Mouse (Mus musculus) frontal cortex, adult 2 months (tissue): Measurements from ENCODE around the gene Ifna7. TPM values are rescaled to one million over a fixed set of nuclear protein-coding genes. Genes with fewer than 3 reads are reported as not detected.

Experiments used
- DNase-seq, 2 experiments: peaks; one replicate each; pipeline ENCODE4 v3.0.0; 2022; ENCODE audit warnings: low spot score in 1 of 2; ENCODE audit errors: extremely low spot score in 1 of 2
- polyA plus RNA-seq: library from polyadenylated mRNA; depleted of rRNA; stranded (reverse); fragments of >200 nt; gene quantifications from 2 replicates; pipeline ENCODE4 v1.2.3, GENCODE M21; 2012; rRNA removed

The Ifna7 gene
- polyA plus RNA-seq, 1 experiment = not detected

GRCm38 (mm10) chr4:88838828-88839227 lies 22.8 kb downstream of the Ifna7 start:
- peak in 1 of 2 experiments; percentile 15 for DNase-seq

- DNase-seq = no peak
Observed at GRCm38 (mm10) chr4:88840058-88840457, 24.0 kb downstream of the Ifna7 start.

- DNase-seq = no peak
Observed at GRCm38 (mm10) chr4:88841438-88841911, 25.4 kb downstream of the Ifna7 start, which contains the start of gene Ifna4. Gene Ifna4, plus strand, starts transcription at chr4:88841861.

- DNase-seq = peak in 1 of 2 experiments; percentile 12
Observed at GRCm38 (mm10) chr4:88845334-88845733, 29.3 kb downstream of the Ifna7 start.

DNA sequence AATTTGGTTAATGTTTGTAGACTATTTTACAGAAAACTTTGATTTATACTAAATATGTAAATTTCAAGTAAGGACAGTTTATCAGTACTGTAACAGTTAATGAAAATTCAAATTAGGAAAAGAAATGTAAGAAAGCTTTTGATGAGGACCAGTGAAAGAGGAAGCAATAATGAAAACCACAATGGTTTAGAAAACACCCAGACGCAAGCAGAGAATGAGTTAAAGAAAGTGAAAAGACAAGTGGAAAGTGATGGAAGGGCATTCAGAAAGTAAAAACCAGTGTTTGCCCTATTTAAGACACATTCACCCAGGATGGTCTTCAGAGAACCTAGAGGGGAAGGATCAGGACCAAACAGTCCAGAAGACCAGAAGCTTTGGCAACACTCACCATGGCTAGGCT lies 33.7 kb downstream of the Ifna7 start, which contains the start of gene Ifna1:
Ifna1 (plus strand) TSS at position 390 of the 400 bp plus-strand sequence.
- no peak for DNase-seq

- no peak for DNase-seq
Observed at GRCm38 (mm10) chr4:88851026-88851763, 35.2 kb downstream of the Ifna7 start.

DNA sequence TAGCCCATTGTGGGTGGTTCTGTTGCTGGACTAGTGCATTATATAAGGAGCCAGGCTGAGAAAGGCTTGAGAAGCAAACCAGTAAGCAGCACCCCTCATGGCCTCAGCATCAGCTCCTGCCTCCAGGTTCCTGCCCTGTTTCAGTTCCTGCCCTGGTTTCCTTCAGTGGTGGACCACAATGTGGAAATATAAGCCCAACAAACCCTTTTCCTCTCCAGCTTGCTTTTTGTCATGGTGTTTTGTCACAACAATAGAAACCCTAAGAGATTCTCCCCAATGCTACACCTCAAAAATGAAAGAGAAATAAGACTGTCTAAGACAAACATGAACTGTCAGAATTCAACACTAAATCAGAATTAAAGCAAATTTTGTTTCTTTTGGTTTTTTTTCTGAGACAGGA lies 43.2 kb downstream of the Ifna7 start:
- no peak for DNase-seq

GRCm38 (mm10) chr4:88863309-88863708 lies 47.3 kb downstream of the Ifna7 start:
- DNase-seq = no peak

DNA sequence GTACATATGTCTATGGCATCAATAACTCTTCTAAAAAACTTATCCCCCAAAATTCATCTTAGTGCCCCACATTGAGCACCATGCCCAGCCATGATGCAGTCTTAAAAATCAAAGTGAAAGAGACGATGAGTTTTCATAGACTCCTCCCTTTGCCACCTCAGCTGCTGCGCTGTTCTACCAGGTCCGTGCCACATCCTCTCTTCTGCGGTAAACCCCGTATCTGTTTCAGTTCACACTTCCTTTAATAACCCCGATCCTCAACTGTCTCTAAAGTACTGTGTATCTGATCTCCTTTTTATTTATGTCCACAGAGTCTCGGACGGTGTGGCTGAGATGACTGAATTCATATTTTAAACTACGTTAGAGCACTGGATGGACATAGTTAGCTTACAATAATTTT lies 48.6 kb downstream of the Ifna7 start:
- no peak for DNase-seq

DNA sequence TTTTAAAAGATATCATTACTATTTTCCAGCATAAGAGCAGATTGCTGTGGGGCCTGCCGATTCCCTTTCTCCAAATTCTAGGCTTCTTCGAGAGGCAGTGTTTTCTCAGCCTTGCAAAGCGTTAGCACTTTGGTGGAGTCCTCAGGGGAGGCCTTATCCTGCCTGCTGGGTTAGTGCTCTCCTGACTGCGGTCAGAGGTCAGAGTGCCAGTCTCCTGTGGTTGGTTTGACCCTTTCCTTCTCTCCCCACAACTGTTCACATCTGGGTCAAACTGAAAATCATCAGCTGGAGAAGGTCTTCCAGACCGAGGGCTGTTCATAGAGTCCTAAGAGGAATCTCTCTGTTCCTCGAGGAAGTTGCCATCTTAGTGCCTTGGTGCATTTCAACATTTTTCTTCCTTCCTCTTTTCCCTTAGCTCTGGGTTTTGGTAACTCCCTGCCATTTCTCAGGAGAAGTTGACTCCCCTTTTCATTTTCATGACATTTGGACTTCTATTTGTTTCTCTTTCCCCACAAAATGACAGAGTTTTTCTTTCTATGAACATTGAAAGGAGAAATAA lies 49.1 kb downstream of the Ifna7 start:
- no peak for DNase-seq

Other genes starting within 250 kb of the Ifna7 start
- gene Ifna14, start 244.4 kb upstream of the Ifna7 start, polyA plus RNA-seq = not detected in 2 replicates
- gene Ifna9, start 223.8 kb upstream of the Ifna7 start, polyA plus RNA-seq = not detected in 2 replicates
- not detected in 2 replicates for gene Ifna12, start 212.9 kb upstream of the Ifna7 start, polyA plus RNA-seq
- gene C87499, start 181.8 kb upstream of the Ifna7 start, polyA plus RNA-seq = not detected in 2 replicates
- gene Ifna13, start 171.8 kb upstream of the Ifna7 start, polyA plus RNA-seq = not detected in 2 replicates
- gene Ifna16, start 139.3 kb upstream of the Ifna7 start, polyA plus RNA-seq = not detected in 2 replicates
- gene Ifna2, start 132.3 kb upstream of the Ifna7 start, polyA plus RNA-seq = not detected in 2 replicates
- not detected in 2 replicates for gene Ifnab, start 124.9 kb upstream of the Ifna7 start, polyA plus RNA-seq
- gene Gm26566, start 94.4 kb upstream of the Ifna7 start, polyA plus RNA-seq = 0.80 and 1.0 TPM in 2 replicates
- gene Klhl9, start 93.8 kb upstream of the Ifna7 start, polyA plus RNA-seq = 43.0 and 47.0 TPM in 2 replicates
- gene Gm13271, start 61.4 kb upstream of the Ifna7 start, polyA plus RNA-seq = not detected in 2 replicates
- not detected in 2 replicates for gene Gm13283, start 56.1 kb upstream of the Ifna7 start, polyA plus RNA-seq
- gene Gm13290, start 42.4 kb upstream of the Ifna7 start, polyA plus RNA-seq = not detected in 2 replicates
- gene Gm13289, start 39.3 kb upstream of the Ifna7 start, polyA plus RNA-seq = not detected in 2 replicates
- gene Gm13272, start 36.4 kb upstream of the Ifna7 start, polyA plus RNA-seq = not detected in 2 replicates
- gene Ifnz, start 34.1 kb upstream of the Ifna7 start, polyA plus RNA-seq = not detected in 2 replicates
- gene Gm13276, start 30.5 kb upstream of the Ifna7 start, polyA plus RNA-seq = not detected in 2 replicates
- gene Gm13277, start 27.6 kb upstream of the Ifna7 start, polyA plus RNA-seq = not detected in 2 replicates
- gene Gm13278, start 24.7 kb upstream of the Ifna7 start, polyA plus RNA-seq = not detected in 2 replicates
- gene Gm13275, start 21.7 kb upstream of the Ifna7 start, polyA plus RNA-seq = not detected in 2 replicates
- gene Gm13279, start 18.8 kb upstream of the Ifna7 start, polyA plus RNA-seq = not detected in 2 replicates
- not detected in 2 replicates for gene Gm13285, start 16.6 kb upstream of the Ifna7 start, polyA plus RNA-seq
- not detected in 2 replicates for gene Gm13287, start 13.0 kb upstream of the Ifna7 start, polyA plus RNA-seq
- gene Gm13288, start 10.7 kb upstream of the Ifna7 start, polyA plus RNA-seq = not detected in 2 replicates
- gene Ifna11, start 3.7 kb downstream of the Ifna7 start, polyA plus RNA-seq = not detected in 2 replicates
- gene Ifna6, start 11.2 kb downstream of the Ifna7 start, polyA plus RNA-seq = not detected in 2 replicates
- not detected in 2 replicates for gene Ifna5, start 19.3 kb downstream of the Ifna7 start, polyA plus RNA-seq
- not detected in 2 replicates for gene Ifna4, start 25.6 kb downstream of the Ifna7 start, polyA plus RNA-seq
- not detected in 2 replicates for gene Ifna1, start 33.9 kb downstream of the Ifna7 start, polyA plus RNA-seq
- gene Ifne, start 64.0 kb downstream of the Ifna7 start, polyA plus RNA-seq = not detected in 2 replicates